Mouse (Mus musculus): ENCODE results near the gene Vps9d1. TPM values are rescaled to one million over a fixed set of nuclear protein-coding genes. Genes with fewer than 3 reads are reported as not detected.

Vps9d1 gene
- polyA plus RNA-seq (2012), result 138 and 145 TPM in 2 replicates

DNA sequence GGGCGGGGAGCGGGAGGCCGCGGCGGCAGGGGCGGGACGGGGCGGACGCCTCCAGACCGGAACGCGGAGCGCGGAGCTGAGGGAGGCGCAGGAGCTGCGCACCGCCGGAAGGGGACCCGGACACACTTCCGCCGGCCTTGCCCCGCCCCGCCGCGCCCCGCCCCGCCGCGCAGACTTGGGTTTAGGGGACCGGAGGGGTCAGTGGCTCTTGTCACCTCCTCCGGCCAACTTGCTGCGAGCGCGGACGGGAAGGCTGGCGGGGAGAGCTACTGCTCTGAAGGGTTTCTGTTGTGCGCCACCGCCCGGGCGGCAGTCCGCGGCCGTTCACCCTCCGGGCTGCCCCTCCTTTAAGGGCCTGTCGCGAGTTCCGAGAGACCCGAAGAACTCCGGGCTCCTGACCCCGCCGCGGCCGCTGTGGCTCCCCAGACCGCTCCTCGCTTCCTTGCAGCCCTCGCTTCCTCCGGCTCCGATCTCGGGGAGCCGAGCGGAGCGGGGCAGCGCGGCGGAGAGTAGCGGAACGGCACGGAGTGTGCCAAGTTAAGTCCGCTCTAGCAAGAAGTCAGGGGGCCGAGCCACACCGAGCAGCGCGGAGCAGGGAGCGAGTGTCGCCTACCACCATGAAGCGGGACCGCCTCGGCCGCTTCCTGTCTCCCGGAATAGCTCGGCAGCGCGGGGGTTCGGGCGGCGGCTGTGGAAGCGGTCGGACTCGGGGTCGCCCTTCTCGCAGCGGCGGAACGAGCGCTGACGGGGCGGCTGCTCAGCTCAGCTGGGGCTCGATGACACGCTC is at the start of gene Vps9d1, which contains the start of gene Zfp276:
TSS of gene Vps9d1 (minus strand) at position 250 of the 787 bp plus-strand sequence.
TSS of gene Zfp276 (plus strand) at position 97 of the 787 bp plus-strand sequence.

DNA sequence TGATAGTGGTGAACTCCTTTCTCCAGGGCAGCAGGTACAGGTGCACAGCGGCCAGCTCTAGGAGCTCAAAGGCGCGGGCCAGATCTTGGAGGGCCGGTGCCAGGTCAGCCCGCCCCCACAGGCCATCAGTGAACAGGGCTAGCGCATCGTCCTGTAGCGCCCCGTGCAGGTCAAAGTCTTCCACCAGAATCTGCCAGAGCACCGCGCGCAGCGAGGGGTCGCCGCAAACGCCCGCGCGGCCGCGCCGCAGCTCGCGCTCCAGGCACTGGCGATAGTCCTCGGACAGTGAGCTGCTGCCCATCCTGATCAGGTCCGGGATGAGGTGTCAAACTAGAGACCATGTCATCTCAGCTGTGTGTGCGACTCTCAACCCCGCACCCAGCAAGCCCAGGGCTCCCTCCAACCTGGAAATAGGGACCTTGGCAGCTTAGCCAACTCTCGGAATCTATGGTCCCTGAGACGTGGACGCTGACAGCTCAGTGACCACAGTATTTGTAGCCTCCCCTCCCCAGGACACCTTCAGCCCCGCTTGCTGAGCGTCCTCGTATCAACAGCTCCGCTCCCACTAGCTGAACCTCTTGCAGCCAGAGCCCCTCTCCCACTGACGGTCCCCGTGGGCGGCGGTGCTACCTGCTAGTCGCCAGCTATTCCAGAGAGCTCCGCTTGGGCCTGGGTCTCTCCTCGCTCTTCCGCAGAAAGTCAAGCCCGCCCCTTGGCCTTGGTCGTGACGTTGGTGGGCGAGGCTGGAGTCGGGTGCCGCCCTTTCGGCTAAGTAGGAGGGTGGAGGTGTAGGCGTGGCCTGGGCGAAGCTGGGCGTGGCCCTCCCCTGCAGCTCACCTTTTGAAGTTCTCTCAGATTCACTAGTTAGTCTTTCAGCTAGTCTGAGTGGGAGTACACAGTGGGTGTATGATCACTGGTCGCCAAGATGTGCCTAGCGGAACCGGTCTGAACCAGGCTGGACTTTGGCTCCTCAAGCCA is 18.3 kb downstream of the Vps9d1 start, which contains the start of gene Spata2l:
TSS of gene Spata2l (minus strand) at position 714 of the 978 bp plus-strand sequence.

DNA sequence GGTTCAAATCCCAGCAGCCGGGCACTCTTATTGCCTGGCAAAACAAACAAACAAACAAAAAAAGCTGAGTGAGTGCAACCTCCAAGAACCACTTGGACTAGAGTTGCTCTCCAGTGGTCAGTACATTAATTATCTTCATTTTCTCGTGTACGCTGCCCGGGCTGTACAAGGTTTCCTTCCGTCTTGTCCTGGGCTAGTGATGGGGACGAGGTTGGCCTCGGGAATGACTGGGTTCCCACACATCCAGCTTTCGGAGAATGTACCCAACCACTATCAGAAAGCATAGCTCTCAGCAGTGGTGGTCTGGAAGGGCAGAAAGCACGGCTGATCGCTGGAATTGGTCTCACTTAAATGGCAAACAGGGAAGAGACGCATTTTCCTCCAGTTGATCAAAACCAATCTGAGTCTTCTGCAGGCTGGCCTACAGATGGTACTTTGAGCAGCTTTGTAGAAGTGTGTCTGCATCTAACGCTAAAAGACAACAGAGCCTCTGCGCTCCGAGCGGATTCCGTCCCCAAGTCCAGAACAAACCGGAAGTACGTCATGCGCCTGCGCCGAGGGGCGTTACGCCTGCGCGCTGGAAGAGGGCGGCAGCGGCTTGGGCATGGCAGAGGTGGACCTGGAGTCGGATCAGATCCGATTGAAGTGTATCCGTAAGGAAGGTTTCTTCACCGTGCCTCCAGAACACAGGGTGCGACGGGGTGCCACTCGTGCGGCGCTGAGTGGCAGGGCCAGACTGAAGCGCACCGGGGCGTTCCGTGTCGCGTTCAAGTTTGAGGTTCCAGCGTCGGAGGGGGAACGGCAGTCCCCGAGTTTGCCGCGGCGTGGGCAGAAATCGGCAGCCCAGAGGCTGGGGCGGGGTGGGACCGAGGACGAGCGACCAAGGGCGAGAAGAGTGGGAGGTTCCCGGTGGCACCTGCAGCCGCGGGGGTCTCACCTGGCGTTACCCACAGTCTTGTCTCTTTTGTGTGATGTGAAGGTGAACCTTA is 29.6 kb downstream of the Vps9d1 start, which contains the start of gene Cdk10:
TSS of gene Cdk10 (plus strand) at position 565 of the 989 bp plus-strand sequence.

DNA sequence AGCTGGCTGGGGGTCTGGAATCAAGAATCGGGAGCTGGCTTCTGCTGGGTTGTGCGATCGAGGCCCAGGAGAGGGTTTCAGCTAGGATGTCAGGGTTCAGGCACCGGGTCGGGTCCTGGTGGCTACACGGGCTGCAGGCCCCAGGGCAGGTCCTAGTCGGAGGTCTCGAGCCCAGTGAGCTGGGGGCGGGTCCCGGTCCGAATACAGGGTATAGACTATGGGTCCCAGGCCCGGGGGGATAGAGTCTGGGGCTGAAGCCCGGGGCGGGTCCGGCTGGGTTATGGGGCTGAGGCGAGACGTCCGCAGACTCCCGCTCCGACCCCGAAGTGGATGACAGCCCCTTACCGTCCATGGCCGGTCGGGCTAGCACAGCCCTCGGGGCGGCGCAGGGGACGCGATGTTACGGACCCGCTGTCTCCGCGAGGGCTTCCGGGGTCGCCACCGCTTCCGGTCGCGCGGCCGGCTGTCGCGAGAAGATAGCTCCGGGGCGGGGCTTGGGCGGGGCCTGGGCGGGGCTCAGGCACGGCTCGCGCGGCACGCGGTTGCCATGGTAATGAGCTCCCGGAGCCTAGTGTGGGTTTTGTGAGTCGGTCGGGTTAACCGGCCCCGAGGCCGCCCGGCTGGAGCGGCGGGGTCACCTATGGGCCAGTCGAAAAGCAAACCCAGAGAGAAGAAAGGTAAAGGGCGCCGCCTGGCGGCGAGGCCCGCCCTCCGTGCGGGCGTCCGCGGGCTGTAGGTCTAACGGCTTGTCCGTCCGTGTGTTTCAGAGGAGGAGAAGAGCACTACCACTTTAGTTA is 41.6 kb downstream of the Vps9d1 start, which contains the start of the genes Chmp1a and Spata33:
TSS of gene Chmp1a (minus strand) at position 443 of the 797 bp plus-strand sequence.
TSS of gene Spata33 (plus strand) at position 512 of the 797 bp plus-strand sequence.

Other genes with a start within 250 kb of the Vps9d1 start
- gene Ankrd11, start 212.1 kb downstream of the Vps9d1 start, polyA plus RNA-seq (2012), result 93.5 and 120 TPM in 2 replicates
- gene Spg7, start 191.4 kb downstream of the Vps9d1 start, polyA plus RNA-seq (2012), result 26.7 and 33.2 TPM in 2 replicates
- gene Rpl13, start 152.0 kb downstream of the Vps9d1 start, polyA plus RNA-seq (2012), result 4,017 and 4,573 TPM in 2 replicates
- gene Cpne7, start 137.0 kb downstream of the Vps9d1 start, polyA plus RNA-seq (2012), result 0.48 and 1.4 TPM in 2 replicates
- gene Sult5a1, start 96.0 kb downstream of the Vps9d1 start, polyA plus RNA-seq (2012), result 0.02 TPM in 1 of 2 replicates, not detected in the other
- not detected in 2 replicates for gene Dpep1, start 68.1 kb downstream of the Vps9d1 start, polyA plus RNA-seq (2012)
- 26.0 and 28.9 TPM in 2 replicates for gene Chmp1a, start 41.6 kb downstream of the Vps9d1 start, polyA plus RNA-seq (2012)
- gene Spata33, start 41.5 kb downstream of the Vps9d1 start, polyA plus RNA-seq (2012), result 0.06 and 0.10 TPM in 2 replicates
- 93.0 and 94.8 TPM in 2 replicates for gene Cdk10, start 29.5 kb downstream of the Vps9d1 start, polyA plus RNA-seq (2012)
- 6.7 and 7.1 TPM in 2 replicates for gene Spata2l, start 18.1 kb downstream of the Vps9d1 start, polyA plus RNA-seq (2012)
- gene Zfp276, start 153 bp downstream of the Vps9d1 start, polyA plus RNA-seq (2012), result 13.0 and 15.7 TPM in 2 replicates
- 62.6 and 69.9 TPM in 2 replicates for gene Fanca, start 64.2 kb upstream of the Vps9d1 start, polyA plus RNA-seq (2012)
- gene Spire2, start 78.4 kb upstream of the Vps9d1 start, polyA plus RNA-seq (2012), result 2.1 and 3.8 TPM in 2 replicates
- 86.9 and 109 TPM in 2 replicates for gene Tcf25, start 119.4 kb upstream of the Vps9d1 start, polyA plus RNA-seq (2012)
- 0.02 and 0.04 TPM in 2 replicates for gene Mc1r, start 152.8 kb upstream of the Vps9d1 start, polyA plus RNA-seq (2012)
- gene Tubb3, start 157.1 kb upstream of the Vps9d1 start, polyA plus RNA-seq (2012), result 1.2 and 1.6 TPM in 2 replicates
- gene Def8, start 169.2 kb upstream of the Vps9d1 start, polyA plus RNA-seq (2012), result 35.5 and 36.3 TPM in 2 replicates
- 21.9 and 22.2 TPM in 2 replicates for gene Afg3l1, start 223.6 kb upstream of the Vps9d1 start, polyA plus RNA-seq (2012)

Measured in megakaryocyte-erythroid progenitor cell, adult 5 weeks (primary cell).